Mouse (Mus musculus): Measurements from ENCODE around the gene Ptger4. TPM values are rescaled to one million over a fixed set of nuclear protein-coding genes. Genes with fewer than 3 reads are reported as not detected.

Ptger4 gene
- 5.7 and 6.3 TPM in 2 replicates for polyA plus RNA-seq (2015; fragmentation: Nextera tagmentation; extraction: Ambion mirVana)

DNA sequence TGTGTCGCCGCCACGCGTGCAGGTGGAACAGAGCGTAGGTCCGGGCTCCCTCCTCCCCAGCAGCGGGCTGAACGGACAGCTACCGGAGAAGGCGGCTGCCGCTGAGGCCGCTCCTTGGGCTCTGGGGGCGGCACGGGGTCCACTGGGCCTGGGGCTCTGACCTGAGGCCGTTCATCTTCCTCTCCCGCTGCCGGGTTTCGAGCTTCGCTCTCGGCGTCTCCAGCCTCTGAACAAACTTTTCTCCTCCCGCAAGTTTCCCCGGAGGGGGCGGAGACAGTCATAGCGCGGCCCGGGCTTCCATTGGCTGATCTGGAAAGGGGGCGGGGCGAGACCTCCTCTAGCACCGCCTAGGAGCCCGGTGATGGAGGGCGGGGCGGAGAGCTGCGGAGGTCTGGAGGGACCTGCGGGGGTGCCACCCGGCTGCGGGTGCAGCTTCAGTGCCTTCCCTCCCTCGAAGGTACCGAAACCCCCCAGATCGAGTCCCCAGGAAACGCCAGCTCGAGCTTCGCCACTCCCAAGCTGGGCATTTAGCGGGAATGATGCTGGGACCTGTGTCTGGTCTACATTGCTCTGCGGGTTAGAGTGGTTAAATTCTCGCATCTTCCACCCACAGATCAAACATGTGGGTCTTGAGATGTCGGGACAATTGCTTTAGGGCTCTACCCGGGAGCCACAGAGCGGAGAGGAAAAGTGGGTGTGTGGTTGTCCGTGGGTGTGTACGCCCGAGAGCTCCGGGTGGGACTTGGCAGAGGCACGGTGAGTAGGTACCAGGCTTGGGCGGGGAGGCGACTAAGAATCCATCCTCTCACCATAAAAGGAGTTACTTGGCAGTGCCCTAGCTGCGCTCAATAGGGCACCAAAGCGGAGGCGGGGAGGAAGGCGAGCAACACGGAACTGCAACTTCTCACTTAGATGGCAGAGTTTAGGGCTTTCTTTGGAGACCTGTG, at the start of gene Ptger4:
Gene Ptger4, minus strand, starts transcription at position 229 of the 947 bp plus-strand sequence.

DNA sequence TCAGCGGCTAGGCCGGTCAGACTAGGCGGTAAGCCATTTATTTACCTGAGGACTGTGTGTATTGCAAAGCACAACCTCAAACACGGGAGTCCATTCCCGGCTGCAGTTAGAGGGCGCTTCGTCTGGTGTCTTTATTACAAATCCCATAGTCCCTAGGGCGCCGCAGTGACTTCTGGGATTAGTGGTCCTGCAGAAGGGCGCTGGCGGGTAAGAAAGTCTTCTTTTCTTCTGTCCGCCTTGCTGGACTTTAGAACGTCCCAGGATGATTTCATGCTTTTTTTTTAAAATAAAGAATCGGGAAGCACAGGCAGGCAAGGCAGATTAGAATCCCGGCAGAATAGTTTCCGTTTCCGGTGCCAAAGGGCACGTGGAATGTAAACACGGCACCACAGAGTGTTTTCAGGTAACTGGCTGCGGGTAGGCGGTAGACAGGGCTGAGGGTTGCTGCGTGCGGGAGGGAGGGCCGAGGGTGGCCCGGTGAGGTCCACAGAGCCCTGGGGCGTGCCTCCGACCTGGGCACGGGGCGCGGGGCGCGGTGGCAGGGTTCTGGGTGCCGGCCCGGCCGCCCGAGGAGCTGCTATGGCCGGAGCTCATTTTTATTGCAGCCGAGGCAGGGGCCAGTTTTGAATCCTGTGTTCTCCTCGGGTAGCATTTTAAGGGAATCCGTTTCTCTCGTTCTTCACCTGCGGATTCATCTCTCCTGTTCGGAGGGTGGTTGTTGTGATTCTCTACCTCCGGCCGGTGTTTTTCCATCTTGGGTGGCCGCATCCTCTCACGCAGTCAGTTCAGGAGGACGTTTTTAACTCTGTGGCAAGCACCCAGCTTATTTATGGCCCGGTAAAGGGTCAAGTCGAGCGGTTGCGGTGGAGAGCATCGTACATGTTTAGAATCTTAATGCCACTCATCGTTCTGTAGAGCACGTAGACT, 58.4 kb downstream of the Ptger4 start, which contains the start of gene Ttc33:
Gene Ttc33, plus strand, starts transcription at position 160 of the 927 bp plus-strand sequence.

Other genes starting within 250 kb of the Ptger4 start
- gene C7, start 180.4 kb downstream of the Ptger4 start, polyA plus RNA-seq (2015; fragmentation: Nextera tagmentation; extraction: Ambion mirVana) = 2.2 and 2.3 TPM in 2 replicates
- gene Card6, start 135.6 kb downstream of the Ptger4 start, polyA plus RNA-seq (2015; fragmentation: Nextera tagmentation; extraction: Ambion mirVana) = 1.3 and 1.5 TPM in 2 replicates
- 543 and 614 TPM in 2 replicates for gene Rpl37, start 127.5 kb downstream of the Ptger4 start, polyA plus RNA-seq (2015; fragmentation: Nextera tagmentation; extraction: Ambion mirVana)
- gene Prkaa1, start 100.3 kb downstream of the Ptger4 start, polyA plus RNA-seq (2015; fragmentation: Nextera tagmentation; extraction: Ambion mirVana) = 14.1 and 16.7 TPM in 2 replicates
- gene Ttc33, start 58.7 kb downstream of the Ptger4 start, polyA plus RNA-seq (2015; fragmentation: Nextera tagmentation; extraction: Ambion mirVana) = 29.8 and 31.6 TPM in 2 replicates

All from urinary bladder, postnatal 0 days (tissue).